Mouse (Mus musculus): ENCODE results near the gene Tbc1d19.

- TF ChIP-seq CTCF (IDR thresholded peaks at IDR 0.05; ENCODE audit: low read depth) (no peak), EP300 (IDR thresholded peaks at IDR 0.05; ENCODE audit: low read depth) (no peak)
Observed at GRCm38 (mm10) chr5:53759912-53760311, 49.5 kb upstream of the Tbc1d19 start.
